Mouse (Mus musculus): ENCODE data around the gene Dock1.

Gene Dock1

GRCm38 (mm10) chr7:134961608-134962007, 291.2 kb downstream of the Dock1 start:
- no peak for DNase-seq (ENCODE audit: low spot score)

DNA sequence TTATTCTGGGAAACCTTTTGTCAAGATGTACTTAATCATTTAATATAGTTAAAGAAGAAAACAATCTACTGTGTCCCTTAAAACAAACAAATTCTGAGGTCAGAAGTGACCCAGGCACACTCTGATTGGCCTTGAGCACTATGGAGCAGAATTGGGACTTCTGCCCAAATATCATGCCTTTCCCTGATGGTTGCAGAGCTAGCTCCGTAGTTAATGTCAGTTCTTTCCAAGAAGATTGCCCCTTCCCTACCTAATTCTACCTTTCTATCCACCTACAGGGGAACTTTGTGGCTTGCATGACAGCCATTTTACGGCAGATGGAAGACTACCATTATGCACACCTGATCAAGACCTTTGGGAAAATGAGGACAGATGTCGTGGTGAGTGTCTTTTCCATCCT, 319.8 kb downstream of the Dock1 start:
- peak; percentile 6 for DNase-seq (ENCODE audit: low spot score)

- DNase-seq (ENCODE audit: low spot score) = no peak
Measured at GRCm38 (mm10) chr7:134990911-134991310, 320.5 kb downstream of the Dock1 start.

- DNase-seq (ENCODE audit: low spot score) = no peak
Measured at GRCm38 (mm10) chr7:134994983-134995382, 324.5 kb downstream of the Dock1 start.

DNA sequence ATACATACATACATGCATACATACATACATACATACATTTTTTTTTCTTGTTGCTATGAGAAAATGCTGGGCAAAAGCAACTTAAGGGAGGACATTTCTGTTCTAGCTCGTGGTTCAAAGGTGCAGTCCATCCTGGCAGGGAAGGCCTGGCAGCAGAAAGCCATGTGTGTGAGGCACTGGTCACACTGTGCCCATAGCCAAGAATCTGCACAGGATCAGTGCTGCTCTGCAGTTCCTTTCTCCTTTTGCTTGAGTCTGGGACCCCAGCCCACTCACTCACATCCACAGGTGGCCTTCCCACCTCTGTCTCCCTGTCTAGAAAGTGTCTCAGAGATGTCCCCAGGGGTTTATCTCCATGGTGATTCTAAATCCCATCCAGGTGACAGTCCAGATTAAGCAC, 331.8 kb downstream of the Dock1 start:
- DNase-seq (ENCODE audit: low spot score) = no peak

DNA sequence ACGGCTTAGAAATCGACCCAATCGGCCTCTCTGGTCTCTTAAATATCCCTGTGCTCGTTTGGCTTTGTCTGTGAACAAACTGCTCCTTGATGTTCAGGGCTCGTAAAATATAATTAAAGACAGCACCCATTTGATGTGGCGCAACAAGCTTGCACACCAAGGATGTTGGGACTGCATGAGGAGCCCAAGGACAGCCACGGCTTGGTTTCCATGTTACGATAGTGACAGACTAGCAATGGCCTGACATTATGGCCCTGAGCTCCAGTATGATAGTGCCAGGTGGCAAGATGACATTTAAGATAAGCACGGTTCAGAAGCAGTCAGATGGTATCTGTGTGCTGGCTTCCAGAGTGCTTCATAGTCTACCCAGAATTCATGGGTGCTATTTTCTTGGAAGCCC, 332.4 kb downstream of the Dock1 start:
- no peak for DNase-seq (ENCODE audit: low spot score)

GRCm38 (mm10) chr7:135005964-135006560, 335.6 kb downstream of the Dock1 start:
- DNase-seq (ENCODE audit: low spot score) = no peak

GRCm38 (mm10) chr7:135008021-135008420, 337.6 kb downstream of the Dock1 start:
- DNase-seq (ENCODE audit: low spot score) = no peak

DNA sequence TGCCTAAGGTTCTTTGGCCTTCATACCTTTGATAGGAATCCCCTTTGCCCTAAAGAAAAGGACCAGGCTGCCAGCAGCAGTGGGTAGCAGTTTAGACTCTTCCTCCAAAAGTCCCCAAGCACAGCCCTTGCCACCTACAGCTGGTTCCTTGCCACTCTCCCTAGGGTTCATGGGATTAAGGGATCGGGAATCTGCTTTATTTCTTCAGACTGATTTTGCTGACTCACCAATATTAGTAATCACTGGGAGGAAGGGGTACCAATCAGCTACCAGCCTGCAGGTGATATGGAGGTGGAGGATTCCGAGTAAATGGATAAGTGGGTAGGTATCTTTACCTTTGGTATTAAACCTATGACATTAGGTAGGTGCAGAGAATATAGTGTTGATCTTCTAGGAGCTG, 340.5 kb downstream of the Dock1 start:
- no peak for DNase-seq (ENCODE audit: low spot score)

- DNase-seq (ENCODE audit: low spot score) = no peak
Measured at GRCm38 (mm10) chr7:135017531-135017930, 347.1 kb downstream of the Dock1 start.

- DNase-seq (ENCODE audit: low spot score) = no peak
Measured at GRCm38 (mm10) chr7:135020762-135021161, 350.3 kb downstream of the Dock1 start.

- DNase-seq (ENCODE audit: low spot score) = no peak
Measured at GRCm38 (mm10) chr7:135021544-135022100, 351.2 kb downstream of the Dock1 start.

GRCm38 (mm10) chr7:135024531-135024930, 354.1 kb downstream of the Dock1 start:
- DNase-seq (ENCODE audit: low spot score) = no peak

DNA sequence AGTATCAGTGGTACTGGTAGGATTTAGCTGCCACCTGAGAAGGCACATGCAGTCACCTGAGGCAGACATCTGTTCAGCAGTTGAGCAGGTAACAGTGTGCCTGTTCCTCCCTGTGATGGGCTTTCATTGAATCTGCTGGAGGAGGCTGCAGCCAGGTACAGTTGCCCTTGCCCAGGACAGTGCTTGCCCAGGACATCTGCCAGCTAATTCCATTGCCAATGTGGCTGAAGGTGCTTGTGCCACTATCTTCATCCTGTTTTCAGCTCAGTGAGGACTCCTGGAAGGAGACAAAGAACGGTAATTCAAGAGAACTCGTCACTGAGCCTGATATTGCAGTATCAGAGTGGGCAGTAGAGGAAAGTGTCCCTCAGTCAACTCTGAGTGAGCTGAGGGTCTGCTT, 358.3 kb downstream of the Dock1 start:
- DNase-seq (ENCODE audit: low spot score) = no peak

DNA sequence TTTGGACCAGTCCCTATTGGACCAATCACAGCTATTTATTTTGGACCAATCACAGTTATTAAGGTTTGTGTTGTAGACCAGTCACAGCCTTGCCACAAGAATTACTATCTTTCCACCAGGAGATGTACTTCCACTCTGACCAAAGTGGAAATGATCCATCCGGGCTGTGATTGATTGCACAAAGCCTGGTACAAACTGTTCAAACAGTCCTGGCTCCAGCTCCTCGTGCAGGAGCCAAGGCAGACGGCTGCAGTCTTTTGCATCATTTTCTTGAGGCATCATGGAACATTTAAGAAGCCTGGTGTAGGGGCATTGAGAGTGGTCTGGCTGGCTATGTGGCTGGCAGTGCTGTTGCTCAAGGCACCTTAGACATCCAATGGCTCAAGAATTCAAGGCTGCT, 358.7 kb downstream of the Dock1 start:
- peak; percentile 76 for DNase-seq (ENCODE audit: low spot score)

DNA sequence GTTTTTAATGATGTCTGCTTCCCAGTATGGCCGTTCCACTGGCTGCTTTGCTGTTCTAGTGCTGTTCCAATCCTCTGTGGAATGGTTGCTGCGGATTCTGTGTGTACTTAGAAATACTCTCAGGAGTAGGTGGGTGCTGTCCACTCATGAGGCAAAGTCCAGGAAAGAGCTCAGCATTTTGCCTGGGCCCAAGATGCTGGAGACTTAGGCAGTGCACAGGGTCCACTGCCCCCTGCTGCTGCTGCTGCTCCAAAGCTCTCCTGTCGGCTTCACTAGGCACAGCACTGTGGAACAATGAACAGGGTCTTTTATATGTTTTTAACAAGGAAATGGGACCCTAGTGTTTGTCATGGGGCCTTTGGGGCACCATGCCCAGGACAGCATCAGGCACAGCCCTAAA, 361.0 kb downstream of the Dock1 start:
- no peak for DNase-seq (ENCODE audit: low spot score)

DNA sequence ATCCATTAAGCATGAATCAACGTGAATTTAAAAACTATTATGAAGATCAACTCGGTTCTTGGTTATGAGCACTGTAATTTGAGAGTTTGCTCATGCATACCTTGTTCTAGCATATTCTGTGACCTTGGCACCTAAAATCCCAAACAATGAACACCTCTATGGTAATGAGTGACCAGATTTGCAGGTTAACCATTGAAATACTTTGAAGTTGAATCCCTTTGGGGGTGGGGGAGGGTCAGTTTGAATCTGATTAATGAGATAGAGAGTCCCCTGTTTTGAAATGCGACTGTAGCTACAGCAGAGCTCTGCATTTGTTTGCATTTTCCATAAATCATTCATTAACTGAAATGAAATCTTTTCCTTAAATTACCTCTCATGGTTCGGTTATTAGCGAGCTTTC, 364.4 kb downstream of the Dock1 start:
- DNase-seq (ENCODE audit: low spot score) = no peak

DNA sequence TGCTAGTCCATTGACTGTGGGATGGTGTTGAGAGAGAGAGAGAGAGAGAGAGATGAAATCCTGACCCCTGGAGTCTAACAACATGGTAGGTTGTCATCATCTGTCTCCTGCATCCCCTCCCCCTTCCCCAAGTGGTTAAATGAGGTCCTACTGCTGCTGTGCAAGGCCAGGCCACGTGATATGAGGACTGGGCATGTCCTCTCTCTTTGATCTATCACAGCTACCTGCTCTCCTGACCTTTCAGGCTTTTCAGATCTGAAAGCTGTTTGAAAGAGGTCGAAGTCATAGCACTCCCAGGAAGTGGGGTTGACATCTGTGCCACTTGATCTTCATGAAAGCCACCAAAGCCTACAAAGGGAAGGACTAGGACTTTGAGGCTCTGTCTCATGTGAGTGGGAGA, 365.2 kb downstream of the Dock1 start:
- no peak for DNase-seq (ENCODE audit: low spot score)

DNA sequence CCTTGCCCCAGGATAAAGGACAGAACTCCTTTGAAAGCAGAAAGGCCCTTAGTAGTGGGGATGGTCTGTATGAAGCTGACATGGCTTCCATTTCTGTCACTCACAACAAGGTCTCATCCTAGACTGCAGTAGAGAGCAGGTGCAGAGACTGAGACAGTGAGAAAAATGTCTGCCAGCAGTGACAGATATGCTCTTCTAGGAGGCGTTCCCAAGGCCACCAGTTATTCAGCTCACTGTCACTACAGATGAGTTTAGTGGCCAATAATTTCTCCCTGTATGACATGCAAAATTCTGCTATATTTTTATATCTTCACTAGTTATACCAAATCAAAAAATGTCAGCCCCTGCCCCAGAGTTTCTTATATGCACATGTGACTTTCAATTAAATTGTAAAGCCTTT, 368.5 kb downstream of the Dock1 start:
- DNase-seq (ENCODE audit: low spot score) = no peak

- DNase-seq (ENCODE audit: low spot score) = no peak
Measured at GRCm38 (mm10) chr7:135043931-135044765, 373.7 kb downstream of the Dock1 start.

GRCm38 (mm10) chr7:135049416-135049815, 379.0 kb downstream of the Dock1 start:
- no peak for DNase-seq (ENCODE audit: low spot score)

GRCm38 (mm10) chr7:135053186-135053715, 382.8 kb downstream of the Dock1 start:
- DNase-seq (ENCODE audit: low spot score) = no peak

DNA sequence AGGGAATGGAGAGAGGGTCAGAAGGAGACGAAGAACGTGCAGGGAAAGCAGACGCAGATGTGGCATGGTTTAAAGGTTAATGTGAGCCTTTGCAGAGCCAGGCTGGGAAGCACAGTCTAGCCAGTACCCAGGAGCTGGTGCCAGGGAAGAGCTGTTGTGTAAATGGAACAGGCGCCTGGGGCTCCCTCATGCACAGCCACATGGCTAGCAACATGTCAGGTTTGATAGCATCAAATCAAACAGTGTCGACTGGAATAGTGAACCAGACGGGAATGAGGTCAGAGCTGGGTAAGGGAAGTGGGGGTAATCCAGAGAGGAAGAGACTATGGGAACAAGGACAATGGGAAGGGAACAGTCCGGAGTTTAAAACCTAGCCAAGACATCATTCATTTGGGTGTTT, 384.2 kb downstream of the Dock1 start:
- no peak for DNase-seq (ENCODE audit: low spot score)
